Mouse (Mus musculus) cerebellum, adult 8-10 months (tissue): Measurements from ENCODE around the gene Lrpprc.
A peak's percentile ranks its signal among the peaks of the same experiment; 100 is the strongest.
"Not testable (repeated sequence)": the region's sequence is repeated elsewhere in the genome, so short reads cannot be mapped to it uniquely, and the experiment has no call there.

Experiments
- DNase-seq: peaks from one replicate; pipeline ENCODE4 v3.0.0; 2022

Gene Lrpprc

DNA sequence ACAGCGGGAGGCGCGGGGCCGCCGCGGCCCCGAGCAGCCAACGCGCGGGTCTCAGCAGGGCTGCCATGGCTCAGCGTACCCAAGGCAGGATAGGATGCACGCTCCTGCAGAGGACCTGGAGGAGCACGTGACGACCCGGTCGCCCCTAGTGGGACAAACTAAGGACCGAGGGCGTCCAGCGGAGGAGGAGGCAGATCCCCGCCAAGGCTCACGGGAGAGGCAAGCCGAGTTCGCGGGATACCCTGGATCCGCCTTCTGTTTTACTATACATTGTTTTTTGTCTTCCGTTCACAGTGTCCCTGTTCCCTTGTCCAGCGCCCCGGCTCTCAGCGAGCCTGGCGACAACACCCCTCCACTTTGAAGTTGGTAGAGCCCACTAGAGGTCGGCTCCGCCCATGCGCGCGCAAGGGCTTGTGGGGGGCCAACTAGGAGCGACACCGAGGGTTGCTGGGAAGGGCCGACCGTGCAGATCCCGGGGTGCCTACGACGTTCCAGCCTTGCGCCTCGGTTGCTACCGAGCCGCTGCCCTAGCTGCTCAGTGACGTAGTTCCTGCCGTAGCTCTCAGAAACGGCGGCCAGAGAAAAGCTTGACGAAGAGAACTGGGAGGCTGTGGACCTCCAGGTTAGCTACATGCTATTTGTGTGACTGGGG is at the start of gene Lrpprc:
Gene Lrpprc, minus strand, starts transcription at position 343 of the 652 bp plus-strand sequence.
- peak; percentile 97 for DNase-seq

DNA sequence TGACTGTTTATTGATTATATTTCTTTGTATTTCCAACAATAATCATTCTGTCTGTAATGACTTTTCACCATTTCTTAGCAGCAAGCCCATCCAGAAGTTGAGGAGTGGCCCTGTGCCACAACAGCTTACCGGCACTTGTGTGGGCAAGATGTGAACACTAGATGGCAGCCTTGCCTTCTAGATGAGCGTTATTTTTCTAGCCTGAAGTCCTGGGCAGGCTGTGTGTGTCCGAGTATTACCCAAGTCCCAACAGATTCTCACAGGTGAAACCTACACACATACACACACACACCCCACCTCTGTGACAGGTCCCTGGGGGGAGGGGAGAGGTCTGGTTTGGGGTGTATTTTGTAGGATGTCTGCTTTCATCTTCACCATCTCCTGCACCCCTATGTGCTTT is 47.2 kb upstream of the Lrpprc start:
- DNase-seq: peak; percentile 80

DNA sequence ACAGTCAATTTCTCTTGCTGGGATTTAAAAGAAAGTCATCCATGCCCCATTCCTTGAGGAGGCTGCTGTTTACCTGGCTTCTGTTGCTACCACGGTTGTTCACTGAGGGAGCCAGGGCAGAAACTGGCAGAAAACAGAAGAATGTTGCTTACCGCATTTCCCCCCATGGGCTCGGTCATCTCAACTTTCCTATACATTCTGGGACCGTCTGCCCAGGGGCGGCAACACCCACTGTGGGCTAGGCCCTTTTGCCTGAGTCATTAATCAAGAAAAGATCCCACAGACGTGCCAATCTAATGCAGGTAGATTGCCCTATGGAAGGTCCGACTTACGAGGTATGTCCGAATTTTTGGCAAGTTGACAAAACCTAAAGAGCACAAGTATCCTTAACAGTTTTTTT is 44.7 kb upstream of the Lrpprc start:
- DNase-seq: no peak

DNA sequence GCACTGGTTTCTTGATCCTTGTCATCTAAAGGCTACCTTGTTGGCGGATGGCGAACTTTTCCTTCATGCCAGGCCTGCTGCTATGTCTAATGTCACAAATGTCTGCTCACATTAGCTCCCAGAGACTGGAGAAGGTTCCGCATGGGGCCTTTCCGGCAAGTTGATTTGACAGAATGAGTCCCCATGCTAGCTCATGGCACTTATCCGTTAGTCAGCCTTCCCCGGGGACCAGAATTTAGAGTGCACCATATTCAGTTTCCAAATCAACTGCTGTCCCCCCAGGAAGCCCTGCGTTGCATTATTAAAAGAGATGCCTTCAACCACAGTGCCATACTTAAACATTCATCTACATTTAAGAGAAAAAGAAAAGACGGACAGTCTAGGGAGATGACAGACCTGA is 41.8 kb upstream of the Lrpprc start:
- DNase-seq: no peak

DNA sequence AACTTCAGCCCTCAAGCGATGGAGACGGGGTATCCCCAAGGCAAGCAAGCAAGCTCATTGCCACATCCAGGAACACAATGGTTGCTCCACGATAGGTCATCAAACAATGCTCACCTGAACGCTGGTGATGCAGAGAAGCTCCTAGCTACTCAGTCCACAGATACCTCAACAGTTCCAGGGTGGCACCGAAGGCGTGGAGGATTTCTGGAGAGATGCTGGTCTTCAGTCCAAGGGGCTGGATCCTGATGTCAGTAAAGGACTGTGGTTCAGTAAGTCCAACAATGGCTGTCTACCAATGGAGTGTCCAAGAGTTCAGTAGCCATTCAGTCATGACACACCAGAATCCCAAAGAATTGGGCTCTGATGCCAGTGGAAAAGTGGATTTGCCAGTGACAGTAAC is 37.7 kb upstream of the Lrpprc start:
- DNase-seq: no peak

GRCm38 (mm10) chr17:84820603-84821002 is 30.0 kb upstream of the Lrpprc start:
- DNase-seq: no peak

- no peak for DNase-seq
Measured at GRCm38 (mm10) chr17:84818390-84818789, 27.8 kb upstream of the Lrpprc start.

DNA sequence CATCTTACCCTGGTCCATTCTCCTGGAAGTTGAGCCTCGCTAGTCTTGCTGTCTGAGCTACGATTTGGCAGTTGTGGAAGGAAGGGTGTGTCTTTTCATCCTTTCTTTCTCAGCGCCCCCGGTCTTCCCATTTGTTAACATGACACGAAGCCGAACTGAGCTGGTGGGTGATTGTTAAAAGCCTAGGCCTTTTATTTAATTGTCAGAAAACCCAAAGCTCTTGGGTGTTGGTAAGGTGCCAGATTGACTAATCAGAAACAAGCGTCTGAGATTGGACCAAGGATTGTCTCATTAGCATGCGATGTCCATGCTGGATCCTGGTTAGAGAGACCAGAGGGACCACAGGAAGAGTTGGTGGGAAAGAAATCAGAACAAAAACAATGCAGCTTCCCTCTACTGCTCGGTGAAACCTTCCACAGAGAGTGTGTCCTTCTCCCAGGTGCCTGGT is 25.4 kb upstream of the Lrpprc start:
- DNase-seq: no peak

DNA sequence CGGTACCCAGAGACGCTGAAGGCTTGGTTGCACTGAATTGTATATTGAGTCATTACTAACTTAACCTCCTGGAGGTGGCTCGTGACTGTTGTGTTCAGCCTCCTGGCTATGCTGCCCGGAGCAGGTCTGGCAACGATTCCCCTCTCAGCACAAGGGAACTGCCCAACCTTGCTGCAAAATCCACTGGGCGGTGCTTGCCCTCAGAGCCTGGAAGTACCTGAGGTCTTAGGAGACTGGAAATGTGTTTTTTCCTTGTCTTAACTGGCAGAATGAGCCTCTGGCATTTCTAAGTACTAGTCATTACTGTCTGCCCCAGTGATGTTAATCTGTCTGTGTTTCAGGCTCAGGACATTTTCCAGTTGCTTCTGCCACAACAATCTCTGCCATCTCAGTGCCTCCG is 24.3 kb upstream of the Lrpprc start:
- DNase-seq: no peak

- not testable (repeated sequence) for DNase-seq
Measured at GRCm38 (mm10) chr17:84814192-84814591, 23.6 kb upstream of the Lrpprc start.

DNA sequence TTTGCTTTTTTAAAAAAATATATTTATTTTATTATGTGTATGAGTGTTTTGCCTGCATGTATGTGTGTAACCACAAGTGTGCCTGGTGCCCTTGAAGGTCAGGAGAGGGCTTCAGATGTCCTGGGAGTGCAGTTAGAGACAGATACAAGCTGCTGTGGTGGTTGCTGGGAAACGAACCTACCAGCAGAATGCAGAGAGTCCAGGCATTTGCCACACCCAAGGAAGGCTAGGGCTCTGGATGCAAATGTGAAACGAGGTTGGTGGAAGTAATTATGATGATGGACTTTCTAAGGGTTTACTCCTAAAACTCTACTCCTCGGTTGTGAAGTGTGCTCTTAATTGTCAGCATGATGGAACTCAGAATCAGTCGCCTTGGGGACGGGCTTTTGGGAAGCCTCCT is 1.4 kb upstream of the Lrpprc start:
- no peak for DNase-seq

GRCm38 (mm10) chr17:84791156-84791555 is 567 bp upstream of the Lrpprc start:
- no peak for DNase-seq

- DNase-seq: no peak
Measured at GRCm38 (mm10) chr17:84790043-84790442, 546 bp downstream of the Lrpprc start.

- no peak for DNase-seq
Measured at GRCm38 (mm10) chr17:84788376-84789125, 2.0 kb downstream of the Lrpprc start.

DNA sequence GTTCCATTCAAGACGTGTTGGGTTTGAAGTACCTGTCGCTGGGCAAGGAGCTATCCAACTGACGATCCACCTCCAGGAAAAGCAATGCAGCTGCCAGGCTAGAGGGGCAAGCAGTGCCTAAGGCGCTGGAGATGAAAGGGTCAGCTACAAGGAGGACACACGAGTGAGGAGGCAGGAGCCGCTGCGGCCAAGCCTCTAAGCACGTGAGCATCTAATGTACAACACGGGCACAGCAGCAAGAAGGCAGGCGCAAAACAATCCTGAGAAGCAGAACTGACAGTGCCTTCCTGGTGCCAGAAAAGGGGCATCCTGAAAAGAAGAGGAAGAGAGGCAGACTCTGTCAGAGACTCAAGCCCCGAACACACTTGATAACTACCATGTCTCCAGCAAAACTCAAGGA is 3.1 kb downstream of the Lrpprc start:
- DNase-seq: no peak

- no peak for DNase-seq
Measured at GRCm38 (mm10) chr17:84786911-84787310, 3.7 kb downstream of the Lrpprc start.

DNA sequence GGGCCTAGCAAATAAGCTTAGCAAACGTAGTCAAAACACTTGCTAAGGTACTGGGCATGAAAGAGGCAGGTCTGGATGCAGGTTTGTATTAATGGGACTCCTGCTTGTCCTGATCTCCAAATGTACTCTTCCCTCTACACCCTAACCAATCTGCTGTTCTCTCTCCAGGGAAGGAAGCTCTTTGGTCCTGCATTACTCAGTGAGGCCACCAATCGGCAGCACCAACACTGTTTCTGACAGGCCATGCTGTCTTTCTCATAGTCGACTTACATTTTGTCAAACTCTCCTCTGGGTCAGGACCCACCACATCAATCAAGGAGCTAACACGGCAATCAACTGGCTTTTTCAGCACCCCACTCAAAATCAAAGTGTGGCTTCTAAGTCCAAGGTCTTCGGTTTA is 5.4 kb downstream of the Lrpprc start:
- DNase-seq: no peak

DNA sequence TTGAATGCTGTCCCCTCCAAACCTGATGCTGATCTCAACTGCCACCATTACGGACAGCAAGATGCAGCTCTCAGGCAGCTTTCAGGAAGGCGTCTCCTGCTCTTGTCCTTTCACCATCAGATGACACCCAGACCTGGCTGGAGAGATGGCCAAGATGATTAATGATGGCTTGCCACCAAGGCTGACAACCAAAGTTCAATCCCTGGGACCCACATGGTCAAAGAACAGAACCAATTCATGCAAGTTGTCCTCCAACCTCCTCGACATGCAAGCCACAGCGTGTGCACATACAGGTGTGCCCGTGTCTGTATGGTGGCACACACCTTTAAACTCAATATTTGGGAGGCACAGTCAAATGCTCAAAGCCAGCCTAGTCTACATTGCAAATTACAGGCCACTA is 7.1 kb downstream of the Lrpprc start:
- no peak for DNase-seq

DNA sequence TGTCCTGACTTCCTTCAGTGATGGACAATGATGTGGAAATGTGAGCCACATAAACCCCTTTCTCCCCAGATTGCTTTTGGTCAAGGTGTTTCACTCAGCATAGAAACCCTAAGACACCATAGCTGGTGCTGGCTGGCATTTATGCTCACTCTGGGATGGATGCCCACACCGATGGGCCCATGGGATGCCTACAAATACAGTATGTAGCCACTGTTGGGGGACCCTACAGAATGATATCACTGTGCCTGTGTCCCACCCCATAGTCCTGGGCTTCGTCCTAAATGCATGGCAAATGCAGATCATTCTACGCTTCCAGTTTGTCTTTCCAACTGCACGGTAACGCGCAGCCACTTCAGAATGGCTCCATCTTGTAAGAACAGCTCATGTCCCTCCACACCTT is 10.3 kb downstream of the Lrpprc start:
- no peak for DNase-seq

DNA sequence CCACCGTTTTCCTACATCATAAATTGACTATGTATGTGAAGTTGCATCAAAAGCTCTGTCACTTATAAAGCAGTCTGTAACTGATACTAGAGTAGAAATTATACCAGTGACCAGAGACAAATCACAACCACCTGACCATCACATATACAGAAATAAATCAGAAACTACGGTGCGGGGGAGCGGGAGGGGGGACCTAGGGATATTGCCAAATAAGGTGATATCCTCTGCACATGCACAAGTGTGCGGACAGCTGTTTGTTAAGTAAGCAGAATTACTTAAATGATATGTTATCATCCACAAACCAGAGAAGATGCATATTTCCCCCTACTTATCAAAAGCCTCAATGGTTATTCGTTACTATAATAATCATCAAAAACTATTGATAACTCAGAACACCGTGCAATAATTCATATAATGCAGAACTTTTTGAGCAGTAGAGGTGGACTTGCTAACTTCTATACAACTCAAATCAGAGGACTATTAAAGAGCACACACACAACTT is 12.1 kb downstream of the Lrpprc start:
- DNase-seq: no peak

DNA sequence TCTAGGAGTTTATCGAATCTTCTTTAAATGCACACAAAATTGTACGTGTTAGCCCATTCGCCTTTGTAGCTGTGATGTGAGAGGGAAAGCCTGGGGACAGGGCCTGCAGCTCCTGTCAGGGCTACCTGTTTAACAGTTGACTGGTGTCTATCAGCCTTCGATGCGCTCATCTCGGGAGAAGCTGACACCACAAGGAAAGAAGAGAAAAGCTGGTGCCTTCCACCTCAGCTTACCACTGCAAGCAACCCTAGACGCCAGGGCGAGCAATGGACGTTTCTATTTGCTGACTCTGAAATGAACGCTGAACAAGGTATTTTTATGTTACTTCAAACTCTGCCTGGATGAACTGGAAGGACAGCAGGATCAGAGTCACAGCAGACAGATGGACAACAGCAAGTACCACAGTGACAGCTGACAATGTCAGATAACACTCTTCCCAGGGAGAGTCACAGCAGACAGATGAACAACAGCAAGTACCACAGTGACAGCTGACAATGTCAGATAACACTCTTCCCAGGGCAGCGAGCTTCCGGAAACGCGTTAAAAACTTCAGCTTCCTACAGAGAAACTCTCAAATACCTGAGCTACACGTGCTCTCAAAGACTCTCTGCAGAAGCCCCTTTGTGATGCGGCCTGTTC is 14.1 kb downstream of the Lrpprc start:
- DNase-seq: no peak

- no peak for DNase-seq
Measured at GRCm38 (mm10) chr17:84775291-84775690, 15.3 kb downstream of the Lrpprc start.

DNA sequence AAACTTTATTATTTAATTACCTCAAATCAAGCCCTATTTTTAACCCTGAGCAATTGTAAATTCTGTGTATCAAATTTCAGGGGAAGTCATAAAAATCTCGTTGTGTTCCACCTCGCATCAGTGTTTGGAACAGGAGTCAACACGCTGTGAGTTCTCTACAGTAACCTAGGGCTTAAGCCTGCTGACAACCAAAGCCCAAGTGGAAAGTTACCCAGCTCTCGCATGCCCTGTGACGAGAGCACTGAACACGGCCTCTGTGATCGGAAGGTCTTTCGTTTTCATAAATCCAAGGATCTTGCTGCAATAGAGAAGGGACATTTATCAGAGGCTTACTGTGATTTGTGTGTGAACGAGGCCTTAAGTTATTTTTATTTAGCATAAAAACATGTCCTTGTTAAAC is 18.7 kb downstream of the Lrpprc start:
- DNase-seq: no peak

DNA sequence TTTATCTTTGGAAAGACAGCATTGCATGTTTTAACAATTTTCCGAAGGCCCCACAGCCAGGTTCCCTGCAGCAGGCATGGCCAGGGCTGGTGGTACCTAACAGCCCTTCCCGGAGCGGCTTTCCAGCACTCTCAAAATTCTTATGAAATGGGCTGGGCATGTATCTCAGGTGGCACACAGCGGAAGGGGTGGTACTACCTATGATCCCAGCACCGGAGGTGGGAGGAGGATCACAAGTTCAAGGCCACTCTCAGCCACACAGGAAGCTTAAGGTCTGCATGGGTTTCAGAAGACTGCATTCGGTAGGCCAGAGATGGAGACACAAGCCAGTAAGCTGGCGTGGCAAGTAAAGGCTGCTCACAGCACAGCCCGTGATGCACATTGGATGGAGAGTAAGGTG is 31.6 kb downstream of the Lrpprc start:
- no peak for DNase-seq
